Mouse (Mus musculus) brain, embryonic 18.5 days (tissue): ENCODE measurements around the gene Map4k3.
A peak's percentile ranks its signal among the peaks of the same experiment; 100 is the strongest.
"Not testable (repeated sequence)": the region's sequence is repeated elsewhere in the genome, so short reads cannot be mapped to it uniquely, and the experiment has no call there.

Experiments used
- DNase-seq: peaks from one replicate; pipeline ENCODE4 v3.0.0-alpha.2; 2012; ENCODE audit warnings: low read depth, low spot score

Map4k3 gene

DNA sequence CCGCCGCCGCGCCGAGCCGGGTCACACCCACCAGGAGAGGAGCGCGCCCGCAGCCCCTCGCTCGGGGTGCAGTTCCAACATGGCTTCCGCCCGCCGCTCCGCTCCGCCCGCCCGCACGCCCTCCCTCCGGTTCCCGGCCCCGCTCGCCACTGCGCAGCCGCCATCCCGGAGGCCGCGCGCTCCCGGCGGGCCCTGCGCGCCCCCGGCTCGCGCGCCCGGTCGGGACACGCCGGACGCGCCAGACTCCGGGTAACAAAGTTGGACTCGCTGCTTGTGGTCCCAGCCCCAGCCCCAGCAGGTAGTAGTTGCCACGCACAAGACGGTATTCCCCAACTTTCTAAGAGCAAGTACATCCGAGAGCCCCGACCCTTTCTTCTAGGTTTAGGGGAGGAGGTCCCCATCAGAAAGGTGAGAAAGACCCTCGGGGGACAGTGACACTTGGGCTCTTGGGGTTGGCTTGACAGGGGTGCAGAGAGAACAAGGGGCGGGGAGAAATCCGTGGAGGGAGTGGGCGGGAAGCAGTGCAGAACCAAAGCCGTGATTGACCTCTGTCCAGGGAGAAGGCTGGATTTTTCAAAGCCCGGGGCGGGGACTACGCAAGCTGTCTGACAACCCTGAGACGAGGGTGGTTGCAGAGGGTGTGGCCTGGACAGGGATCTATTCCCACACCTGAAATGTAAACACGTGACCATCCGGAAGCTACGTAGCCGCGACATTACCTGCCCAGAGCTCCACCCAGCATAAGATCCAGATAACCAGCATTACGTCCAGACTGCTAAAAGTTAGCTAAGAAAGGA is at the start of gene Map4k3:
Gene Map4k3, minus strand, starts transcription at position 424 of the 797 bp plus-strand sequence.
- no peak for DNase-seq

DNA sequence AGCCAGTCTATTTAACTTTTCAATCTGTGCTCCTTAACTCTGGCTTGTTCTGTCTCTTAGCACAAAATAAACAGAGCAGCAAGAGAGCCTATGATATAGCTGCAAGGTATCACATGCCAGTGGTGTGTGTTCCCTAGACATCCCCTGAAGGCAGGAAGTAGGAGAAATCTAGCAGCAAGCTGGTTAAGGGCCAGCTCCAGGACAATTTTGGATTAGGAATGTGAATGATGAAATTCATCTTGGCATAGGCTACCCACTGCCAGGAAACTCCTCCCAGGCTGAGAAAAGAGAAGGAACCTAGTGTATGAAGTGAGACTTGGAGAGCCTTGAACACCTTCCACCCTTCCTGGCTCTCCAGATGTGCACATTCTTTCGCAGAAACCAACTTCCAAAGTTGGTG is 49.3 kb upstream of the Map4k3 start:
- no peak for DNase-seq

DNA sequence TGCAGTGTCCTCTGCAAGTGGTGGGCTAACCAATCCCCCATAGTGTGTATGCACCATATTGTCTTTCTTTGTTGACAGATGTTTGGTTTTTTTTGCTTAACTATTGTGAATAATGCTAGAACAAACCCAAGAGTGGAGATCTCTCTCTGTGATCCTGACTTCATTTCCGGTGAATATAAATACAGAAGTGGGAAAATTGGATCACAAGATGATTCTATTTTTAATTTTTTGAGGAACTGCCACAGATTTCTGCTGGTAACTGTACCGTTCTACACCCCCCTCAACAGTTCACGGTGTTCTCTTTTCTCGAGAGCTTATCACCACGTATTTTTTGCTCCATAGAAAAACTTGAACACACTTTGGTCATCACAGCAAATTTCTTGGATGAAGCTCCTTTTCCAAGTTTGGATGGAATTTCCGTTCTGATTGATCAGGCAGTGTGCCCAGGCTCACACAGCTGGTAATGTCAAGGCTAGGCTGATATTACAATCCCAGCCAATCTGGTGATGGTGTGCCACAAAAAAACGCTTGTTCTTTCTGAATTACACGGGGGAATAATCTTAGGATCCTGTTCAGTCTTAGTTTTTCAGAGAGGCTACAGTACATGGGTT is 47.0 kb upstream of the Map4k3 start:
- no peak for DNase-seq

DNA sequence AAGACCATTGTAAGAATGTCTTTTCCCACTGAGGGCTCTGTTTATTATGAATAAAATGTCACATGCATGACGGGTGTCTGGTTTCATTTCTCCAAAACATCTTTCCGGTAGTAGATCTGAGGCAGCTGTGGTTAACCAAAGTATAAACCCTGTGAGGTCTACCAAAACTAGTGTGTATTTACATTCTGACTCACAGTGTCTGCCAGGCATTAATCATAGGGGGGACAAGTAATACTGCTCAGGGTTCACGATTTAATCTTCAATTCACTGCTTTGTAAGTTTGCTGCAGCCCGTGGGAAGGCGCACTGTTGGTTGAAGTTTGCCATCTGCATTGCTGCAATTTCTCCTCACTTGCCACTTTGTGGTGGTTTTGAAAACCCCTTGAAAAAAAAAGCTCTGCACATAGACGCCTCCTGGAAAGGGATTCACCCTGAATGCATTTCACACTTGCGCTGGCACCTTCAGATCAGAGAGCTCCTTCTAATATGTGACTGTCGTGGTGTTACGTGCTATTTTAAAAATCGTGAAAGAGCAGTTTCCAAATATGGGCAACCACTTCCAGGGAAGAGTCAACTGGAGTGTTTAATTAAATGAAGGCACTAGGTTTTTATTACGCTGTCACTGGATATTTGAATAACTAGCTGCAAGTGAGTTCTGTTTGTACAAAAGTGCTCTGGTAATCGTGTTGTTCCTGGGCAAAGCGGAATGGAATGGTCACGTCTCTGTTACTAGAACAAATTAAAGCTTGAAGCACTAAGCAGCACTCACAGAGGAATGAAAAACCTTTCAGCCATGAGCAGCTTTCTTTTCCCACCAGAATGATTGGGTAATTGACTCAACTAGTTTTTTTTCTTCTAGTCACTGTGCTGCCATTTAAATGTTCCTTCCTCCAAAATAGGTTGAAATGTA is 44.5 kb upstream of the Map4k3 start:
- no peak for DNase-seq

DNA sequence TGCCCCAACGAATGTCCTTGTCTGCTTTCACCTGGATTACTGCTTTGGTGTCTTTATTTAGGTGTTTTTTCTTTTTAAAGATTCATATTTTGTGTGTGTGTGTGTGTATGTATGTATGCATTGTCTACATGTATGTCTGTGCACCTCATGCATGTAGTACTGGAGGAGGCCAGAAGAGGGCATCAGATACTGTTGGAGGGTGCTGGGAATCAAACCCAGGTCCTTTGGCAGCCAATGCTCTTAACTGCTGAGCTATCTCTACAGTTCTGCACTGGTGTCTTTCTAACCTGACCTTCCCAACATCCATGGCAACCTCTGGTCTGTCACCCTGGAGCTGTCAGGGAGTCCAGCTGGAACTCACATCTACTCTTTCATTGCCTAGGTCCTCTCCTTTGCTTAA is 41.8 kb upstream of the Map4k3 start:
- no peak for DNase-seq

DNA sequence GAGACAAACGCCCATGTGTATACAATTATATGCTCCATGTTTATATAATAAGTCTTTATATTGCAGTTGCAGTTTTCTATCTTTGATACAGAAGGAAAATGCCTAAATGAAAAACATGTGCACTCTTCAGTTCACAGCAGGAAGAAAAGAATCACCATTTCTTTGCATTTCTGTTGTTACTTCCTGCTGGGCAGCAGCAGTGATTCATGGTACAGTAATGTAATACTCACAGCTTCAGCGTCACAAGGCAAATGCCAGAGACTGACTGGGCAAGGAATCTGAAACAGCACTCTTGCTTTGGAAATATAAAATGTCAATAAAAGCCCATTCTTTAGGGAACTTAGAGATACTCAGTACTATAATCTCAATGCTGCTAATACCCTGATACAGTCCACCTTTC is 36.9 kb upstream of the Map4k3 start:
- DNase-seq: no peak

DNA sequence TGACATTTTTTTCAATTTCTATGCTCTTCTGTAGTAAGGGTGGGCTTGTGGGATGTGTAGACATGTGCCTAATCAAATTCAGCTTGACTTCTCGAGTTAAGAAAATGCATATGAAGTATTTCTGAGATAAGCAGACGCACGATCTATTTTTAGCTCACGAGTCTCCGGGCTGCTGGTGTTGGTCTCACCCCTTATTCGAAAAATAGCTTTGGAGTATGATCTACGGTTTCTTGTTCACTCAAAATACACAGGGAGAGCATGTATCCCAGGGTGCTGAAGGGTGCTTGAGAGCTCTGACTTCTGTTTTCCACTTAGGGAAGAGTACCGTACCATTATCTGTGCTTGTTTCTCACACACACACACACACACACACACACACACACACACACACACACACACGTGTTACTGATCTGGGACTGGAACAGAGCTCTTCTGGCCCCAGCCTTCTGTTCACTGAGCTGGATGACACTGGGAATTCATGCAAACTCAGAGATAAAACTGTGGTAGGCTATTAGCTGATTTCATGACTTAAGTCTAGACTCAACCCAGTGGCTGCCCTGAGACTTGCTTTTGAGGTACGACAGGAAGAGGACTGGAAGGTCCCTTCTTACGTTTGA is 34.9 kb upstream of the Map4k3 start:
- peak; percentile 54 for DNase-seq

DNA sequence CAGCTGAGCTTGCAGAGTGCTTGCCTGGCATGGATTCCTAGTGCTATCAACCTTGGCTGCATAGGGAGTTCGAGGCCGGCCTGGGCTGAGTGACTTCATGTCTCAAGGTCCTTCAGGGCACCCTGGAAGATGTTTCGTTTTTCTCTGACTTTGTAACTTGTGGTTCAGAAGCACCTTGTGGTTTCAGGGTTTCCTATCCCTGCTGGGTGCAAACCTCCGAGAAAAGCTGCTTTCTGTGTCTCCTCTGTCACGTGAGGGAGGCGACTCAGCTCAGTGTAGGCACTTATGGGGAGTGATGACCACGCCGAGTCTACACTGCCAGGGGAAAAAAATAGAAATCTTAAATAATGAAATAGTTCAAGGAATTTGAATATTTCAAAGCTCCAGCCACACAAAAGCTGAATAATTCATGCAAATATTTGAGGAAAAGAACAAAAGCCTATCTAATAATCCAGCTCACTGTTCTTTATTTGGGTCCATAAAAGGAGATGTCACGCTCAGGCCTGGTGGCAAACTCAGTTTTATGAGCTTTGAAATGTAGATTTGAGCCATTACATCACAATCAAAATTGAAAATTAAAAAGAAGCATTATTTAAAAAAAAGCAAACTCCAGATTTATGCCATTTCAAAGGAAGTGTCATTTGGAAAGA is 34.2 kb upstream of the Map4k3 start:
- DNase-seq: no peak

DNA sequence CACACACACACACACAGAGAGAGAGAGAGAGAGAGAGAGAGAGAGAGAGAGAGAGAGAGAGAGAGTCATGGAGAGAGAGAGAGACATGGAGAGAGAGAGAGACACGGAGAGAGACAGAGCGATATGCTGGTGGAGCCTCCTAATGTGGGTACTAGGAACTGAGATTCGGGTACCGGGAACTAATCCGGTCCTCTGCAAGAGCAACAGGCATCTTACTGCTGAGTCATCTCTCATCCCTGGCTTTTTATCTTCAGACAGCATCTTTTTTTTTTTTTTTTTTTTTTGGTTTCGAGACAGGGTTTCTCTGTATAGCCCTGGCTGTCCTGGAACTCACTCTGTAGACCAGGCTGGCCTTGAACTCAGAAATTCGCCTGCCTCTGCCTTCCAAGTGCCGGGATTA is 32.9 kb upstream of the Map4k3 start:
- DNase-seq: not testable (repeated sequence)

DNA sequence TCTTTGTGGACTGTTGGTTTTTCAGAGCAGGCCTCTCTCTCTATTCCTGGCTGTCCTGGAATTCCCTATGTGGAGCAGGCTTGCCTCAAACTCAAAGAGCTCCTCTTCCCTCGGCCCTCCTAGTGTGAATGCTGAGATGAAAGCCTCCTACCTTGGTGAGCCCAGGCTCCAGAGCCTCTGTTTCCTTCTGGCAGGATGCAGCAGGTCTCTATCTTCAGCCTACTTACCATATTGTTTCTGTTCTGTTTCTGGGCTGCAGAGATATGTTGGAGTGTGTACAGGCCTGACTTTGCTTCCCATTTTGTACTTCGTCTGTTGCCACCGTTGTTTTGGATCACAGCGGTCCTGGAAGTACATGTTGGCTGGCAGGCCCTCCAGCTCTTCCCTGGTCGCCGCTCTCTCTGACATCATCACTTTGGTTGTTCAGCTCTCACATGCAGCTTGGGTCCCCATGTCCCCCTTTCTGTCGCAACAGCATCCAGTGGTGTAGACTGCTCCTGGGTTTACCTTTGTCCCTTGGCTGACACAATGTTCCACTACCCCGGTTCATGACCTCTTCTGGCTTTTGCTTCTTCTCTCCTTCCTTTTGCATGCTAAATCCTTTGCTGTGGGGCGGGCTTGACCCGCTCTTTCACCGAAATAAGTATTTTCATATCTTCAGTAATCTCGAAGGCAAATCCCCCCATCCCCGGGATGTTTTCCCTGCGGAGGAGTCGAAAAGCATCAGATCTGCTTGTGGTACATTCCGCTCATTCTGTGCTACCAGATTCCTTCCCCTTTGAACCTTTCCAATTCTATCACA is 32.3 kb upstream of the Map4k3 start:
- no peak for DNase-seq

DNA sequence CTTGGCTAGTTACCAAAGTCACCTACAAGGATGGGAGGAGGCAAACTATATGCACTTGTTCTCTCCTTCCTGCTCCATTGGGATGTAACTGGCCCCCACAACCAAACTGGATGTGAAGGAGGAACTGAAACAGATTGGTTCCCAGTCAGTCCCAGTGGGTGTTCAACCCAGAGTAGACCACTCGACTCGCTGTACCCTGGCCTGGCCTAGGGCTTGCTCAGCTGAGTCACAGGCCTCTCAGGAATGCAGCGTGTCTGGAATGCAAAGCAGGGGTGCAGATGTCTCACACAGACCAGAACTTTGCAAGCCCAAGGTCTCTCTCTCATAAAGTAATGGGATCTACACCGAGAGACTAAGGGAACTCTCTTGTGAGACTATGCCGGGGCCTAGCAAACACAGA is 27.8 kb upstream of the Map4k3 start:
- DNase-seq: no peak

DNA sequence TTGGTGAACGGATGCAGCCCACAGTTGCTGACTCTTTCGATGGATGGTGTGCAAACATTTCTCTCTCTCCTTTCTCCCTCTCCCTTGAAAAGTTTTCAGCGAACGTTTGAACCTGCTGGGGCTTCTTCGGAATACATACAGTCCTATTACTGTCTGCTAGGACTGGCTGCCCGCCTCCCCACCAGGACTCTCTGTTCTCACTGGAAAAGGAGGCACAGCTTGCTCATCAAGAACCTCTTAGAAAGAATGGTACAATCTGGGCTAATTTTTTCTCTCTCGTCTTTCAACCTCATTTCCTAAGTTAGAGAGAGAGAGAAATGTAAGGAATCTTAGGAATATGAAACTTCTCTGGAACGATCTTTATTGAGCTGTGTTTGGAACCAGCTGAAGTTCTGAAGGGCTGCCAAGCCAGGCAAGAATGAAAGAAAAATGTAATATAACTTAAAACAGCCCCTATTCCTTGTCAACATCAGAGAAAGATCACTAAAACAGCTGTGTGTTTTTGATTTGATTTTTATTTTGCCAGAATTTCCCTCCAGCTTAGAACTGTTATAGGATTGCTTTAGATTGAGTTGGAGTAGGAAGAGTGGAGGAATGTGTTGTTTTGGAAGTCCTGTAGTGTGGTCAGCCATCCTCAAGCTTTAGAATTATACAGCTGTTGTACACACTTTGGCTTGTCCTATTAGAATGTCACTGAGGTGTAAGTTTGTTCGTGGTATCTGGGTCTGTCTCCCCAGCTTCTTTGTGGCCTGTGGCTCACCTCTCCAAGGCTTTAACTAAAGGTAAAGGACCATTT is 27.0 kb upstream of the Map4k3 start:
- no peak for DNase-seq

DNA sequence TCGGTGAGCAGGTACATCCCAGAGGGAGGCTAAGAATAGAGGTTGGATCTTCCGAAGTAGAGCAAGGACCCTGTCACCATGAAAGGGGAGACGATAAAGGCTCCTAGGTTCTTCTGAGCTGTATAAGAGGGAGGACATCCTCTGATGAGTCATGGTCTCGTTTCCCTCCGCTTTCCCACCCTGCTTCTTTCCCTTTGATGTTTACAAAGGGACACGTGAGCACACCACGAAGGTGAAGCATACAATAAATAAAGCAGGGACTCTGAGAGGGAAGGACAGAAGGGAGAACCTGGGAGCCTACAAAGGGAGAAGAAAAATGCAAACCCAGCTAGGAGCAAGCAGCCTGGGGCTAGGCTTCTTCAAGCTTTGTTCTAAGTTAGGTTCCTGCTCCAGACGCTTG is 26.3 kb upstream of the Map4k3 start:
- no peak for DNase-seq

DNA sequence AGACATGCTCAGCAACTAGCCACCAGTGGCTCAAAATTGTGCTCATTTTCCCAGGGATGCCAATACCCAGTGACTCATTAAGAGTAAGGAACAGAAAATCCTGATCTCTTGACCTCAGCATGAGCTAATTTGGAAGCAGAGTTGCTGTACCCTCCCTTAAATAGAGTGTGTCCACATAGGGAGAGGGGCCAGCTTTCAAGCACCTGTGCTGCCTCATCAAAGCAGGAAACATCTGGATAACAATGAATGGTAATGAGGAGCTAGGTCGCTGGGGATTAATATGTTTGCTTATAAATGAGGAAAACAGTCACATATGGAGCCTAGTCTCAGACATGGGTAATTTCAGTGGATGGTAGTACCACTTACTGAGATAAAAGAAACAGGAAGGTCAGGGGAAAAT is 24.2 kb upstream of the Map4k3 start:
- no peak for DNase-seq

DNA sequence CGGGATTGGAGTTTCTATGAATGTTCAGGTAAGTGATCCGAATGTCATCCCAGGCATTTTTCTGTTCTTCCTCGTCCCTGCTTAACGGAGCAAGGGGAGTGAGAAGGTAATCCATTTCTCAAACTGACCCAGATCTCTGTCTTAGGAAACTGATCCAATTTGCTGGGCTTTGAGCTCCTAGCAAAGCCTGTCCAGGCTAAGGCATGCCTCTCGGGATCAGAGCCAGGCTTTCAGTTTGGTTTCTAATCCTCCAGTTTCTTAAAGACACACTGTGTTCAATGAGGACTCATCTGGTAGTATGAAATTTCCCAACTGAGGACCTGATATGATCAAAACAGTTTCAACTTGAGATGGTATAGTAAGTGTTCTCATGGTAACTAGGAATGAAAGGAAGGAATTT is 11.1 kb upstream of the Map4k3 start:
- DNase-seq: no peak

DNA sequence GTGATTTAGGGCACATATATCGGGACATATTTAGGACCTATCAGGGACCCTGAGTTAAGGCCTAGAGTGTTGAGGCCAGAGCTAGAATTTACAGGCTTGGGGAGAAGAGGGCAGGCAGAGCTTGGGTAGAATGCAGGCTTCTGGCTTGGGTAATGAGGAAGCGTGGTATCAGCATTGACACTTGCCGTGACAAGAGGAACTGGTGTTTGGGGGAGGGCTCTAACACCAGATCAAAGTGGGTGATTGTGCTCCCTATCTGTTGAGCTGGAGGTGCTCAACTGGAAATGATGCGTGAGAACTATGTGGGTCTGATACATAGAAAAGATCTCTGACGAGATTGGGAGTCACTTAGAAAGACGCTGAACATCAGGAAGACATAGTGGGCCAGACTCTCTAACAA is 6.4 kb upstream of the Map4k3 start:
- no peak for DNase-seq

DNA sequence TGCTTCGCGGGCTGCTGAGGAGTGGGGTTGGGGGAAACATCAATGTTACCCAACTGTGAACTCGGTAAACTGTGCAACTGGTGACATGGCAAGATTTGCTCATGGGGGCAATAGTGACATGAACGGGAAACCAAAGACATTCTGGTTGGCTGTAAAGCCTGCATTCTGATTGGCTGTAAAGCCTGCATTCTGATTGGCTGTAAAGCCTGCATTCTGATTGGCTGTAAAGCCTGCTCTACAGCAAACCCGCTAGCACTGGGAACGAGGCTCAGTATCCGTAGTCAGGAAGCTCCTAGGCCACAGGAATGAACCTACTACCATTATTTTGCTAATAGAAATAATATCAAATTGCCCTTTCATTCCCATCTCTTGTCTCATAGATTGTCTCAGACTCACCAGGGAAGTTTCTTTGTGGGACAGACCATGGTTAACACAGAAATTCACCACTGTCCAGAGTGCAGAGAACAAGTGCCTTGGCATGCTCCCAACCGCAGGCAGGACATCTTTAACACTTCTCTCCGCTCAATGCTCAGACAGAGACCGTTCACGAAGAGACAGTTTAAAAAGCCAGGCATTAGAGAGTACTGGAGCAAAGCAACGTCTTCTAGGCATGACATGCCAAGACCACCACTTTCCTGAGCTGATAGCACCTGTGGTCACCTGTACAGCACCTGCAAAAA is 5.0 kb upstream of the Map4k3 start:
- DNase-seq: no peak

DNA sequence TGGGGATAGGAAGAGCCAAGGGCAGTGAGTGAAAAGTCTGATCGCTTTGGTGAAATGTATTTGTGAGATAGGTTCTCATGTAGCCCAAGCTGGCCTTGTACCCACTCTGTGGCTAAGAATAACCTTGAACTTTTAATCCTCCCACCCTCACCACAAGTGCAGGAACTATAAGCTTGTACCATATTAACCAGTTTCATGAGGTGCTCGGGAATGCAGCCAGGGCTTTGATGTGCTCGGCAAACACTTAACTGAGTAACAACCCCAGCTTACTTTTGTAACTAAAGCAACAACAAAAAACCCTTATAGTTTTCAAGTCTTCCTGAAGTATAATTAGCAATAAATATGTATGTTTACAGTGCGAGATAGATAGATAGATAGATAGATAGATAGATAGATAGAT is 4.0 kb upstream of the Map4k3 start:
- DNase-seq: no peak

DNA sequence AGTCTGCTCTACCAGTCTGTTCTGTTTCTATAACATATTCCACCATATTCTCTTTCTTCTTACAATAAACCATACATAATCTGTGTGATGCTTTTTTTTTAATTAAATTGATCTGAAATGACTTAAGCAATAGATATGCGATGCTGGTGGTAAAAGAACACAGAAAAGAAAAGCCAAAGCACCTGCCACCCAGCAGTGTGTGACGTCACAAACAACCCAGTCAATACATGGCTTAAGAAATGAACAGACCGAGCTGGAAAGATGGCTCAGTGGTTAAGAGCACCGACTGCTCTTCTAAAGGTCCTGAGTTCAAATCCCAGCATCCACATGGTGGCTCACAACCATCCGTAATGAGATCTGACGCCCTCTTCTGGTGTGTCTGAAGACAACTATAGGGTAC is 2.0 kb upstream of the Map4k3 start:
- DNase-seq: not testable (repeated sequence)
